Mouse (Mus musculus): ENCODE results near the gene Myom3. TPM values are rescaled to one million over a fixed set of nuclear protein-coding genes. Genes with fewer than 3 reads are reported as not detected.

The Myom3 gene
- not detected for total RNA-seq (2023)

DNA sequence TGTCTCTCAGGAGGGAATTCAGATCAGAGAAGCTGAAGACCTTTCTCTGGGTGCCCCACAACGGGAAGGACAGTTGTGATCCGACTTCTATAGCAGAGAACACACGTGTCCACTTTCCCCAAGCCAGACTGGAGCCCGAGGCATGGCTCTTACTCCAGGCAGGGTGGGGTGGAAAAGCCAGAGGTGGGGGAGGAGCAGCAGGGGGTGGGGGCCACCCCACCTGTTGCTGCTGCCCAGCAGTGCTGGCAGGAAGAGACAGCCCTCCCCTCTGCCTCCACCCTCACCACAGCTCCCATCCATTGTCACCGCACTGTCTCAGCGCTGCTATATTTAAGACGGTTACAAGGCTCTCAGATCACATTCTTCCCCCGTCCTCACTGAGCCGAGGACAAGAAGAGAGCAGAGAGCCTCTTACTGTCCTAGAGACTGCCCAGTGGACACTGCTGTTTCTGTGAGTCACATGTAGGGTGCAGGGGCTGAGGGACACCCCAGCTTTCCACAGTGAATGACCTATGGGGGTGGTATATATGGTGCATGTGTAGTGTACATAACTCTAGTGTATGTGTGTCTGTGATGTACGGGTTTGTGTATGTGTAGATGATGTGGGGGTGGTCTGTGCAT is at the start of gene Myom3:
Myom3 (plus strand) TSS at position 360 of the 621 bp plus-strand sequence.

DNA sequence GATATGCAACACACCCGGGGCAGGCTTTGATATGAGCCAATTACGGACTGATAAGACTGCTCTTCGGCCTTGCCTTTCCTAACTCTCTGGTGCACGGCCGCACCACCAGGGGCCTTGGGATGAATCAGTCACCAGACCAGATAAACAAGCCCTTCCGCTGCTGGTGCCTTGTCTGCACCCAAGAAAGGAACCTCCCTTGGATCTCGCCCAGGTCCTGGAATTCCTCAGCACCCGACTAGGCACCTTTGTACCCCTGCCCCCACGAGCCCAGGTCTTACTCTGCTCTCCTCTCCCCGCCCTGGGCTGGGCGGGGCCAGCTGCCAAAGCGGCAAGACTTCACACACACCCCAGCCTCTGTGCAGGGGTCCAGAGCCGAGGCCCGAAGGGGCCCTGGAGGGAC is 31.7 kb upstream of the Myom3 start, which contains the start of gene Il22ra1:
Il22ra1 (plus strand) TSS at position 356 of the 400 bp plus-strand sequence.

DNA sequence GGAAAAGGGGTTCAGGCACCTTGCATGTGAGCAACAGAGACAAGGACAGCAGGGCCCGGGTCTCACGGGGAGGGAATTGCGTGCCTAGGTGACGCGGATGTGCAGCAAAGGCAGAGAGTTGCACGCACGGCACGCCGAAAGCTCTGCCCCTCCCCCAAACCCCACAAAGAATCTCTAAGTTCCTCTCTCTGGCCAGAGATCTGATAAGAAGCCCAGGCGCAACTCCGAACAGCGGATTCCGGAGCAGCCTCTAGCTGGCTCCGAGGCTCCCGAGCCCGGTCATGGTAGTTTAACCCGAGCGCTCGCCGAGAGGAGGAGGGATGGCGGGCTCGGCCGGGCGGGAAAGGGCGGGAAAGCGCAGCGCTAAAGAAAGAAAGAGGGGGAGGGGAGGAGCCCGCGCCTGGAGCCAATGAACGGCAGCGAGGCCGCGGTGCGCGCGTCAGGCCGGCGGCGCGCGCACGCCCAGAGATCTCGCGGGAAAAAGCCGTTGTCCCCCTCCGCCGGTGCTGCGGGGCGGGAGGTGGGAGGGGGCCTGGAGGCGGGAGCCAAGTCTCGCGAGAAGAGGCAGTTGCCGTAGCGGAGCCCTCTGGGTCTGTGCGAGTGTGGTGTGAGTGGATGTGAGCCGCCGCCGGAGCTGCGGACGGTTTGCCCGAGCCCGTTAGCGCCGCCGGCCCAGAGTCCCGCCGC is 96.2 kb downstream of the Myom3 start, which contains the start of gene Srsf10:
Srsf10 (plus strand) TSS at position 212 of the 687 bp plus-strand sequence.

Other genes starting within 250 kb of the Myom3 start
- not detected for gene Grhl3, start 186.1 kb upstream of the Myom3 start, total RNA-seq (2023)
- gene Ifnlr1, start 73.4 kb upstream of the Myom3 start, total RNA-seq (2023): 10 to 100 TPM; 40.1 to 46.4 TPM
- gene Il22ra1, start 31.5 kb upstream of the Myom3 start, total RNA-seq (2023): under 1 TPM in 1 of 2 experiments, not detected in 1; 0.22 TPM
- 10 to 100 TPM; 52.3 to 66.0 TPM for gene Srsf10, start 96.0 kb downstream of the Myom3 start, total RNA-seq (2023)
- gene Pnrc2, start 114.1 kb downstream of the Myom3 start, total RNA-seq (2023): 10 to 100 TPM; 83.0 to 85.8 TPM
- gene Cnr2, start 135.7 kb downstream of the Myom3 start, total RNA-seq (2023): 10 to 100 TPM; 29.9 to 36.6 TPM
- 100 to 1,000 TPM; 110 TPM for gene Fuca1, start 161.0 kb downstream of the Myom3 start, total RNA-seq (2023)
- 10 to 100 TPM; 55.0 to 61.7 TPM for gene Hmgcl, start 186.7 kb downstream of the Myom3 start, total RNA-seq (2023)
- gene Gale, start 204.0 kb downstream of the Myom3 start, total RNA-seq (2023): 10 to 100 TPM; 12.3 to 14.4 TPM
- gene Lypla2, start 212.9 kb downstream of the Myom3 start, total RNA-seq (2023): 10 to 100 TPM; 86.7 to 96.1 TPM
- gene Pithd1, start 227.5 kb downstream of the Myom3 start, total RNA-seq (2023): 10 to 100 TPM; 27.9 to 29.7 TPM

All from neutrophil, adult 83 days (primary cell).